Mouse (Mus musculus) cerebellum, postnatal 14 days (tissue): ENCODE measurements at regions not wholly inside any gene's neighbourhood (a gene's known extent, or its start where the extent isn't known, plus 50 kb on each side); places are given as distances from the start of the nearest gene placed in this dataset.

ENCODE experiments used
- DNase-seq, 2 experiments: peaks; one replicate each; pipeline ENCODE4 v3.0.0; 2021; ENCODE audit warnings: mixed read lengths in 2 of 2

DNA sequence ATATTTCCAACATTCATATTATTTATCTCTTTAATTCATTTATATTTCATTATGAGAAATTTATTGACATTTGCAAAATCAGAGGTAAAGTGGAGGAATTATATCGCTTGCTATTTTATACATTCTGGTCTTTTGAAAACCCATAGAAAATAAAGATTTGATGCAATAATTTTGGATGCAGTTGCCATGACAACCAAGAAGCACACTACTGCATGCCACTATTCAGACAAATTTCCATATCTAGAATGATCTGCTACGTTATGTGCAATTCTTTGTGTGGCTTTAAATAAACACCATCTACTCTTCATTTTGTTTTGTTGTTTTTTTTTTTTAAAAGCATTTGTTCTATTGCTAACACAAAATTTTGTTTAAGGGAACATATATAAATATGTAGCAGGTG, 474.4 kb downstream of the Pcdh18 start:
- no peak for DNase-seq

DNA sequence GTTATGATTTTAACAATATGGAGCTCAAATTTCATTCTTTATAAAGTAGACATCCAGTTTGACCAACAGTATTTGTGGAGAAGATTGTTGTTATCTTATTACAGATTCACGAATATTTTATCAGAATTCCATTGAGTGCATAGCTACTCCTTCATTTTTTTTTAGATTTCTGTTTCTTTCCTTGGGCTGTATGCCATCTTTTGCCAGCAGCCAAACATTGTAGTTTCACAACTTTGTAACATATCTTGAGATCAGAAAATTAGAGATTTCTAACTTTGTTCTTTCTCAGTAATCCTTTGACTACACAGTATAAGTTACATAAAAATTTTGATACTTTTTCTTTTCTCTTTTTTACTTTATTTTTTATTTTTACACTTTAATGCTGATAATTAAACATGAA, 478.8 kb downstream of the Pcdh18 start:
- DNase-seq = no peak

DNA sequence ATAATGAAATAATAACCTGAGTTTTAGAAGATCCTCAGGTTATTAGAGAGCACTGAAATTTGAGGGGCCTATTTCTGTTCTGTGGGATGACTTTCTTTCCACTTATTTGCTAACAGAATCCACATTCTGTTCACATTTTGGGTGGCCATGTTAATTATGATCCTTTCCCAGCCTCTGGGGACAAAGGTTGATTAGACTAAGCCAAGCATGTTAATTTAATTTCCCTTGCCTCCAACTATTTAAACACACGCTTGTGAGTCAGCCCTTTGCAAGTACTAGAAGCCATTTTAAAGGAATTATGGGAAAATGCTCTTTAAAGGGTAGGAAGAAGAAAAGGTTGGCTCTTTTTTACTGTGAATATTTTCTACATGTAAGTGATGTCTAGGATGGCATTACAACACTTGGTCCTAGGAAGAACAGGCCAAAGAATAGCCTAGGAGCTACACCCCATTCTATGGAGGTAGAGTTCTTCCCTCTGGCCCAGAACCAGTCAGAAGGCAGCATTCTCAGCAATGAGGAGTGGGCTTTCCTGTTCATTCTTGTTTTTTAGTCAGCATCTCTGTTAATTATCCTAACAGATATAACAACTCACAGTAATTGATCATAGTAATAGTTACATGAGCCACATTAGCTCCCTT, 482.7 kb downstream of the Pcdh18 start:
- DNase-seq = no peak

DNA sequence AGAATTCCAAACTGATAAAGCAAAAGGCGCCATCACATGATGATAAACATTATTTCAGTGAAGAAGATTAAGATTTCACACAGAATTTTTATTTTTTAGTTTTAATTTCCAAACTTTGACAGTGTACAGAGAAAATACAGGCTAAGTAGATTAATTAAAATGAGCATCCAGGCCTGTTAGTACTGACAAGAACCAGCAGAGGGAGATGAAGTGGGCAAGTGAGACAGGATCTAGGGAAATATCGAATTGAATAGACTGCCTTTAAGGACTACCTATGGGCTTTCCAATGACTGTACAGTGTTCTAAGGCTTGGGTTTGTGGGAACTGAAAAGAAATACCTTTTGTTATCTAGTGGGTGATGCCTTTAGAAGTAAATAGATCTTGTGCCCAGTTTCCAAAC, 491.1 kb downstream of the Pcdh18 start:
- peak; percentile 23 for DNase-seq
